Mouse (Mus musculus) leukemia stem cell, adult 10-12 weeks (primary cell): ENCODE results near the gene Aplnr. TPM values are rescaled to one million over a fixed set of nuclear protein-coding genes. Genes with fewer than 3 reads are reported as not detected.

Experiments used
- polyA plus RNA-seq: library from polyadenylated mRNA; stranded (reverse); fragments of >175 nt; gene quantifications from 2 replicates; pipeline ENCODE4 v1.2.3, GENCODE M21; 2012; ENCODE audit warnings: low replicate concordance

Aplnr gene
- polyA plus RNA-seq: 0.05 and 0.16 TPM in 2 replicates

GRCm38 (mm10) chr2:85136089-85136488 is at the start of gene Aplnr:
TSS of gene Aplnr (plus strand) at chr2:85136225.

Other genes starting within 250 kb of the Aplnr start
- 3.3 and 4.7 TPM in 2 replicates for gene Rtn4rl2, start 249.5 kb upstream of the Aplnr start, polyA plus RNA-seq
- gene Slc43a3, start 199.6 kb upstream of the Aplnr start, polyA plus RNA-seq: 23.9 and 31.0 TPM in 2 replicates
- gene Prg2, start 155.8 kb upstream of the Aplnr start, polyA plus RNA-seq: not detected in 2 replicates
- gene Prg3, start 148.0 kb upstream of the Aplnr start, polyA plus RNA-seq: 0.61 TPM in 1 of 2 replicates, not detected in the other
- 34.2 and 67.2 TPM in 2 replicates for gene Ssrp1, start 99.0 kb upstream of the Aplnr start, polyA plus RNA-seq
- not detected in 2 replicates for gene P2rx3, start 98.8 kb upstream of the Aplnr start, polyA plus RNA-seq
- gene Tnks1bp1, start 88.2 kb upstream of the Aplnr start, polyA plus RNA-seq: 7.2 and 11.3 TPM in 2 replicates
- 0.20 TPM in 1 of 2 replicates, not detected in the other for gene Lrrc55, start 61.0 kb downstream of the Aplnr start, polyA plus RNA-seq
- gene Olfr987, start 203.1 kb downstream of the Aplnr start, polyA plus RNA-seq: not detected in 2 replicates
- not detected in 2 replicates for gene Olfr988, start 227.0 kb downstream of the Aplnr start, polyA plus RNA-seq